In genomic region chr1:80403366-80403893, GRCm38 (mm10) we compare ENCODE assay signal across 10 mouse cellular contexts.
"Had no signal": no experiment of that assay in that cellular context is flagged by ENCODE, and none has a peak within 500 bp of the region (broad histone marks: within the 10 kb centered on the region; RNA-seq: fewer than 3 reads in every experiment).

No protein-coding gene starts in this region.

- ATAC-seq: midbrain, embryonic 16.5 days had no signal

- DNase-seq: lung, adult 18-20 months; lung, embryonic 14.5 days; lung, postnatal 10 days; lung, postnatal 4 days; midbrain, embryonic 14.5 days; right cerebral cortex, postnatal 14 days; thymus, adult 18-20 months; thymus, postnatal 14 days; thymus, postnatal 36 days had no signal
